Mouse (Mus musculus): ENCODE measurements around the gene Nebl.

GRCm38 (mm10) chr2:17732210-17732609 is 946 bp upstream of the Nebl start:
- TF ChIP-seq CTCF (IDR thresholded peaks at IDR 0.05; ENCODE audit: low read depth, low read length) (no peak), POLR2A (IDR thresholded peaks at IDR 0.05; ENCODE audit: insufficient read depth, low read length) (no peak), EP300 (IDR thresholded peaks at IDR 0.05; ENCODE audit: insufficient read depth, low read depth, low read length) (no peak)
